Mouse (Mus musculus): ENCODE measurements around the gene Zfp637. TPM values are rescaled to one million over a fixed set of nuclear protein-coding genes. Genes with fewer than 3 reads are reported as not detected.
"Not testable (repeated sequence)": the region's sequence is repeated elsewhere in the genome, so short reads cannot be mapped to it uniquely, and the experiment has no call there.

The Zfp637 gene
- polyA plus RNA-seq, 1 experiment: 58.8 TPM

- DNase-seq (ENCODE audit: low spot score): no peak
These were observed 22.8 kb downstream of the Zfp637 start for GRCm38 (mm10) chr6:117863751-117864150.

GRCm38 (mm10) chr6:117868187-117868586 is 27.2 kb downstream of the Zfp637 start:
- DNase-seq (ENCODE audit: low spot score): no peak

- no peak for DNase-seq (ENCODE audit: low spot score)
These were observed 30.1 kb downstream of the Zfp637 start for GRCm38 (mm10) chr6:117871034-117871433.

DNA sequence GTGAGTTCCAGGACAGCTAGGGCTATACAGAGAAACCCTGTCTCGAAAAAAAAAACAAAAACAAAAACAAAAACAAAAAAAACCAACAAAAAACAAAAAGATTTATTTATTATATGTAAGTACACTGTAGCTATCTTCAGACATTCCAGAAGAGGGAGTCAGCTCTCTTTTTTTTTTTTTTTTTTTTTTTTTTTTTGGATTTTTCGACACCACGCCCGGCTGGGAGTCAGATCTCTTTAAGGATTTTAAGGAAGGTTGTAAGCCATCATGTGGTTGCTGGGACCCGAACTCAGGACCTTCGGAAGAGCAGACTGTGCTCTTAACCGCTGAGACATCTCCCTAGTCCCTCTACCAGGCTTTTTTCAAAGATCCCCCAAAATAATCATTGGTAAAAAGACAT is 32.5 kb downstream of the Zfp637 start:
- DNase-seq (ENCODE audit: low spot score): not testable (repeated sequence)

GRCm38 (mm10) chr6:117874621-117875281 is 33.8 kb downstream of the Zfp637 start:
- no peak for DNase-seq (ENCODE audit: low spot score)

DNA sequence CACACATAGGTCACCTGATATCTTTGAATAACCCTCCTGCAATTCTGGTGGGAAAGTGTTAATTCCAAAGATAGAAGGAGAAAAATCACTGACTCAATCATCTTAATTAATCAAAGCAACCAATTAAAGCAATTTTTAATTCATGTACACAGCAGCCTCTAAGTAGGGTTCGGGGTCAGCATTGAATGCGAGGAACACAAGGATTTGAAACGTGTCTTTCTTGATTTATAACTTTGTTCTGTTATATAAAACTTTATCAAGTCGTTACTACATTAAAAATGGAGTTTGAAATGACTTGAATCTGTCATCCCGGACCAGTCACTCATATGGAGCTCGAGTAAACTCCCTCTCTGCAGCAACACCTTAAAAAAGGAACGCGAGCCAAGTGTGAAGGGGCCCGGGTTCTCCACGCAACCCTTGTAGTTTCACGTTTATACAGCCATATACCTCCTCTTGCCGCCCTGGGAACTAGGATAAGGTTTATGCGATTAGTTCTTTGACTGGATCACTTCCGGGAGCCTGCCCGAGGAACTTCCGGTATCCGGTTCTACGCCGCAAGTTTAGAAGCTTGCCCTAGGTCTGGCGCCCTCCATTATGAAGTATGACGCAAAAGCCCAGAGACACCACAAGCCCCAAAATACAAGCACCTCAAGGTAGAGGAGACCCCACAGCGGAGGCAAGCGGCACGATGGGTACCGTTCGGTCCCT is 37.9 kb downstream of the Zfp637 start:
- DNase-seq (ENCODE audit: low spot score): no peak

- peak; percentile 100 for DNase-seq (ENCODE audit: low spot score)
These were observed 38.6 kb downstream of the Zfp637 start for GRCm38 (mm10) chr6:117879408-117880115.

DNA sequence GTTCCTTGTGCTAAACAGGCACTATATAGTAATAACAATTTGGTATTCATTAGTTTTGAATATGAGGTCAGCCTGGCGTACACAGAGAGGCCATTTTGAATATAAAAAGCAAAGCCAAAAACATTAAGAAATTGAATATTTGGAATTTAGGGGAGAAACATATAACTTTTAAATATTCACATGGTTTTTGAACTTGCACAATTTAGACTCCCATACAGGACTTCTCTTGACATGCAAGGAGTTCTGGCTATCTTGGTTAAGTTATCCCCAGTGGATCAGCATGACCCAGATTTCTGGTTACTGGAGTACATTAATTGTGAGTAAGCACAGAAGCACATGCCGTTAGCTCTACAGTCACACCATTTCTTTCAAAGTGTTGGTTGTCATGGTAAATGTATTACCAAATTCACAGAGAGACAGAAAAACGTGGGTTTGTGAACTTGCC is 39.4 kb downstream of the Zfp637 start:
- DNase-seq (ENCODE audit: low spot score): no peak

- no peak for DNase-seq (ENCODE audit: low spot score)
These were observed 40.2 kb downstream of the Zfp637 start for GRCm38 (mm10) chr6:117881229-117881628.

GRCm38 (mm10) chr6:117881997-117882396 is 41.0 kb downstream of the Zfp637 start:
- no peak for DNase-seq (ENCODE audit: low spot score)

- no peak for DNase-seq (ENCODE audit: low spot score)
These were observed 45.0 kb downstream of the Zfp637 start for GRCm38 (mm10) chr6:117885943-117886342.

- no peak for DNase-seq (ENCODE audit: low spot score)
These were observed 47.1 kb downstream of the Zfp637 start for GRCm38 (mm10) chr6:117888032-117888431.

DNA sequence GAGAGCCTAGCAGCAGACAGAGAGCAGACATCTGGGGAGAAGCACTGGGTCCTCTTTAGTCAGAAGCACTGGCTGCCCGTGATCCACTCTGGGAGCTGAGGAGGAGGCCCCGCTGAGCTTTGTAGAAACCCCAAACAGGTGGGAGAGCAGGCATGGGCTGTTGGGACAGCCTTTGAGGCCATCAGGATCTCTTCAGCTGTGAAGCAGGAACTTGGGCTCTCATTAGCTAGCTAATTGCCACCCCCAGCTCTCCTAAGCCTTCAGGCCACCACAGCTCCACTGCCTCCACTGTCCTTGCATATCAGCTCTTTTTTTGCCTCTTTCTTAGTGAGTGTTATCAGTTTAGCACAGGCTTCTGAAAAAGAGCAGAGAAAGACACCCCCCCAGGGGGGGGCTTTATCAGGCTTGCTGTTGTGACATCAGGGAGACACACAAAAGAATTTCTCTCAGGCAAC is 47.7 kb downstream of the Zfp637 start:
- no peak for DNase-seq (ENCODE audit: low spot score)

DNA sequence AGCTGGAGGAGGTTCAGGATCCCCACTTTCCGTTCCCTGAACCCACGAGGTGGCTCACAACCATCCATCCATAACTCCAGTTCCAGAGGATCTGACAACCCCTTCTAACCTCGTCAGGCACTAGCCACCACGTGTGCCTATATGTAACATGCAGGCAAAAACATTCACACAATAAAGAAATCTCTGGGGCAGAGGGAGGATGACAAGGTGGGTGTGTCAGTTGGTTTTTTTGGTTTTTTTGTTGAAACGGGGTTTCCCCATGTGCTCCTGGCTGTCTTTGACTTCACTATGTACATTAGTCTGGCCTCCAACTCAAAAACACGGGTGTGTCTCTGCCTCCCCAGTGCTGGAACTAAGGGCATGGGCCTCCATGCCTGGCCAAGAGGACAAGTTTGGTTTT is 49.3 kb downstream of the Zfp637 start:
- DNase-seq (ENCODE audit: low spot score): no peak

- no peak for DNase-seq (ENCODE audit: low spot score)
These were observed 50.6 kb downstream of the Zfp637 start for GRCm38 (mm10) chr6:117891369-117892160.

- DNase-seq (ENCODE audit: low spot score): no peak
These were observed 51.4 kb downstream of the Zfp637 start for GRCm38 (mm10) chr6:117892386-117892785.

DNA sequence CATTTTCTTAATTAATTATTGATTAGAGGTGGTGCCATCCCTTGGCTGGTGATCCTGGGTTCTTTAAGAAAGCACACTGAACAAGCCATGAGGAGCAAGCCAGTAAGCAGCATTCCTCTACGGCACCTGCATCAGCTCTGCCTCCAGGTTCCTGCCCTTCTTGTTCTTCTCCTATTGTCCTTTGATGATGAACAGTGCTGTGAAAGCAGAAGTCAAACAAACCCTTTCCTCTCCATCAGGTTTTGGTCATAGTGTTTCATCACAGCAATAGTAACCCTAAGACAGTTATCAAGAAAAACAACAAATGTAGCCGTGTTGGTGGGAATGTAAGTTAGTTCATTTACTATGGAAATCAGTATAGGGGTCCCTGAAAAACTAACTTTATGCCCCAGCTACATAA is 52.5 kb downstream of the Zfp637 start:
- DNase-seq (ENCODE audit: low spot score): no peak

Other genes starting within 250 kb of the Zfp637 start
- 2.0 and 2.1 TPM in 2 replicates for gene Zfp239, start 20.9 kb downstream of the Zfp637 start, polyA plus RNA-seq (2012; rRNA removed)
- gene Hnrnpf, start 59.1 kb downstream of the Zfp637 start, polyA plus RNA-seq (2012; rRNA removed): 285 and 328 TPM in 2 replicates
- gene Fxyd4, start 96.5 kb downstream of the Zfp637 start, polyA plus RNA-seq (2012; rRNA removed): 5.7 and 7.0 TPM in 2 replicates
- gene Rasgef1a, start 170.3 kb downstream of the Zfp637 start, polyA plus RNA-seq (2012; rRNA removed): 1.0 and 1.1 TPM in 2 replicates

All from urinary bladder, adult 2 months (tissue).